Mouse (Mus musculus): ENCODE results near the gene H2afy2.

H2afy2 gene

GRCm38 (mm10) chr10:61784414-61784813, 467 bp upstream of the H2afy2 start:
- no peak for DNase-seq (ENCODE audit: low read depth)

GRCm38 (mm10) chr10:61782799-61783611, 942 bp downstream of the H2afy2 start:
- peak; percentile 19 for DNase-seq (ENCODE audit: low read depth)

GRCm38 (mm10) chr10:61781461-61782128, 2.4 kb downstream of the H2afy2 start:
- no peak for DNase-seq (ENCODE audit: low read depth)

- no peak for DNase-seq (ENCODE audit: low read depth)
These were observed 17.1 kb downstream of the H2afy2 start for GRCm38 (mm10) chr10:61766806-61767205.

- DNase-seq (ENCODE audit: low read depth): no peak
These were observed 18.4 kb downstream of the H2afy2 start for GRCm38 (mm10) chr10:61765558-61765957.

GRCm38 (mm10) chr10:61764689-61765088, 19.3 kb downstream of the H2afy2 start:
- DNase-seq (ENCODE audit: low read depth): no peak

- DNase-seq (ENCODE audit: low read depth): no peak
These were observed 24.1 kb downstream of the H2afy2 start for GRCm38 (mm10) chr10:61759869-61760268.

DNA sequence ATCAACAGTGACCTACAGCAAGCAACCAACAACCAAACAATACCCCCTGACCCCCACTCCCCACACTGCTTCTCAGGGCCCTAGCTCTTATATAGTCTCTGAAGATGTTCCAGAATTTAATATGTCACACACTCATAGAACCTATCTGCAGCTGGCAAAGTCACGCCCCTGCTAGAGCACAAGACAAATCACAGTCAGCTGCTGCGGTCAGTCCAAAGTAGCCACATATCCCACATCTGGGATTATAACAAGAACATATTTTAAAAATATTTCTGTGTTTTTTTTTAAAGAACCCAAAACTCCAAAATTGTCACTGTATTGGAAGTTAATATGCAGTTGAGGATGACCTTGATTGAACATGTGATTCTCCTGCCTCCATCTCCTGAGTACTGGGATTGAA, 25.0 kb downstream of the H2afy2 start:
- DNase-seq (ENCODE audit: low read depth): no peak

DNA sequence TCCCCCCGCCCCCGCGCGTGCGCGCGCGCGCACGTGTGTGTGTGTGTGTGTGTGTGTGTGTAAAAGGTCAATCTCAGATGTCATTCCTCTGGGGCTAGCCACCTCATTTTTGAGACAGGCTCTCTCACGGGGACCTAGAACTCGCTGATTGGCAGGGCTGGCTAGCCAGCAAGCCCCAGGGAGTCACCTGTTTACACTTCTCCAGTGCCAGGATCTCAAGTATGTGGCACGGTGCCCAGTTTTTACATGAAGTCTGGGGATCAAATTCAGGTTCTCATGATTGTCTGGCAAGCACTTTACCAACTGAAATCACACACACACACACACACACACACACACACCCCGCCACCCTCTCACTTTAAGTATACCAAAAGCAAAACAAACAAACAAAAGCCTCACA, 26.9 kb downstream of the H2afy2 start:
- no peak for DNase-seq (ENCODE audit: low read depth)

GRCm38 (mm10) chr10:61753071-61753470, 30.9 kb downstream of the H2afy2 start:
- DNase-seq (ENCODE audit: low read depth): no peak

- no peak for DNase-seq (ENCODE audit: low read depth)
These were observed 32.3 kb downstream of the H2afy2 start for GRCm38 (mm10) chr10:61751534-61752219.

GRCm38 (mm10) chr10:61750014-61750413, 33.9 kb downstream of the H2afy2 start:
- DNase-seq (ENCODE audit: low read depth): no peak

DNA sequence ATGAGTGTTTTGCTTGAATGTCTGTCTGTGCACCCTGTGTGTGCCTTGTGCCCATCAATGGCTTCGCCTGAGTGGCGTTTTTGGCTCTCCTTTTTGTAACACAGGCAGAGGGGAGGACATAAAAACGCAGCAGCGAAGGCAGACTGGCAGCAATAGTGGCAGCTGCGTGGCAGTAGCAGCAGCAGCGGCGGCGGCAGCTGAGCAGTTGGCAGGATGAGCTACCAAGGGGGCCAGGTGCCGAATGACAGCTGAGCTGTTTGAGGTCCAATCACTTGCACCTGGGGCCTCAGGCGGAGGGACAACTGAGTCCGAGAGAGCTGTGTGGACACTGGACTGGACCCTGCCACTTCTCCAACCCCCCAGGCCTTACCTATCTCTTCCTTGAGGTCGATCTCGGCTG, 36.6 kb downstream of the H2afy2 start:
- DNase-seq (ENCODE audit: low read depth): no peak

DNA sequence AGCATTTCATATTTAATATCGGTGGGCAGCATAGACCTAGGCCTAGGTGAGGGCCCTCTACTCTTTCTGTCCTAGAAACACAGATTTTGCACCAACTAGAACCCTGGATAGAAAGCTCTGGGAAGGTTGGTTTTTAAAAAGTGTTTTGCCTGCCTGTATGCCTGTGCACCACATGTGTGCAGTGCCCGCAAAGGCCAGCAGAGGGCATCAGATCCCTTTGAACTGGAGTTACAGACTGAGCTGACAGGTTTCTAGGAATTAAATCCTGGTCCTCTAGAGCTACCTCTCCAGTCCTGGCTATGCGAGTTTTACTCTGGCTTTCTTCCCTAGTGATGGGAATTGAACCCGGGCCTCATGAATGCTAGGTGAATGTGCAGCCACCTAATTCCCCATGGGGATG, 38.8 kb downstream of the H2afy2 start:
- no peak for DNase-seq (ENCODE audit: low read depth)

GRCm38 (mm10) chr10:61742336-61742735, 41.6 kb downstream of the H2afy2 start:
- DNase-seq (ENCODE audit: low read depth): no peak

DNA sequence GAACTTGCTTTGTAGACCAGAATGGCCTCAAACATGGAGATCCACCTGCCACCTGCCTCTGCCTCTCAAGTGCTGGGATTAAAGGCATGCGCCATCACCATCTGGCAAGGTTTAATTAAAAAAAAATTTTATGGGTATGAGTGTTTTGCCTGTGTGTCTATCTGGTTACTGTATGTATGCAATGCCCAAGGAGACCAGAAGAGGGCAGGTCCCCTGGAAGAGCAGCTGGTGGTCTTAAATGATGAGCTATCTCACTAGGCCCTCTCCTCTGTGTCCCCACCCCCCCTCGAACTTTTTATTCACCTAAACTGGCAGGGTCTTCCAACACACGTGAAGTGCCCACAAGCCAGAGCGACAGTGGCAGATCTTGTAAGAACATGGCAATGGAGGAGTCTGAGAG, 42.1 kb downstream of the H2afy2 start:
- DNase-seq (ENCODE audit: low read depth): no peak

DNA sequence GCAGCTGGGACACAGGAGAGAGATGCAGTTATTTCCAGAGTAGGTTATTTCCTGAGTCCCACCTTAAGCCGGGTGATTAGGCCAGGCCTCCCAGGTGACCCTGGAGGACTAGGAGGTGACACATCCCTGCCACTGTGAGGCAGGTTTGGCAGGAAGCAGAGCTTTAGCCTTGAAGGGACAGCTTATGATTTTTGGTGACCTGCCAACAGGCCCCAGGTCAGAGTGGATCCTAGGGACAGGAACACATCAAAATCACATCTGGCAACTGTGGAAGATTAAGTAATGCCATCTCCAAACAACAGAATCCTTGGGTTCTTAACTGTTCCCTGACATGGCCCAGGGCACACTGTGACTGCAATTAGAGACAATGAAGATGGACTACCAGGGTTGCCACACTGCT, 42.6 kb downstream of the H2afy2 start:
- no peak for DNase-seq (ENCODE audit: low read depth)

DNA sequence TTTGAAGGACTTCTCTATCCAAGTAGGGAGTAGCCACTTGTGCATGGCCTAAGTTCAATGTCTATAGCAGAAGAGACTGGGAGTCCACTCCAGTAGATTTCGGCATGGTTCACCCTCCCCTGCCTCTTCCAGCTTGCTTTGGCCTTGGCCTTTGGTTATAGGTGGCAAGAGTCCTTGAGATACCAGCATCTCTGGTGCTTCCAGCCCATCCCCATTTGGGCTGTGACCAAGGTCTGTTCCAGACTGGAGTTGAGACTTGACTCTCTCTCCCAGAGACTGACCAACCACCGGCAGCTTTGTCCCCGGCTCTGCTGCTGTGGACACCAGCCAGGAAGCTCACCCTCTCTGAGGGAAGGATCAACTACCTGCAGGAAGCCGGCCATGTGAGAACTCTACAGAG, 45.8 kb downstream of the H2afy2 start:
- no peak for DNase-seq (ENCODE audit: low read depth)

DNA sequence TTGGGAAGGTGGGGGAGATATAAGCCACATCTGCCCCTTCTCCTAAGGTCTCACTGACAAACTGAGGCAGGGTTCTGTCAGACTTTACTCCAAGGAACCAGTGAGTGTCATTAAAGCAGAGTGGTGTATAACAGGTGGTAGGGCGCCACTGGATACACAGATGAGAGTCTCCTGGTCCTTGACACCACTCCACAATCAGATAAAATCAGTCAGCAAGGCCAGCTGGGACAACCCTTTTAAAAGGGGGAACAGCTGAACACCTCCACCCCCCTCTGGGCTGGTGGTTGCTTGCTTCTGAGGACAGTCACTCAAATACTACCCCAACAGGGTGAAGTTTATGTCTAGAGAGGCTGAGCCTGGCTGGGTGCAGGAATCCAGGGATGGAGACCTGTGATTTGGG, 46.4 kb downstream of the H2afy2 start:
- DNase-seq (ENCODE audit: low read depth): no peak

- DNase-seq (ENCODE audit: low read depth): no peak
These were observed 47.3 kb downstream of the H2afy2 start for GRCm38 (mm10) chr10:61736671-61737078.

- DNase-seq (ENCODE audit: low read depth): peak; percentile 46
These were observed 49.6 kb downstream of the H2afy2 start for GRCm38 (mm10) chr10:61734377-61734776.

- no peak for DNase-seq (ENCODE audit: low read depth)
These were observed 53.8 kb downstream of the H2afy2 start for GRCm38 (mm10) chr10:61730171-61730570.

DNA sequence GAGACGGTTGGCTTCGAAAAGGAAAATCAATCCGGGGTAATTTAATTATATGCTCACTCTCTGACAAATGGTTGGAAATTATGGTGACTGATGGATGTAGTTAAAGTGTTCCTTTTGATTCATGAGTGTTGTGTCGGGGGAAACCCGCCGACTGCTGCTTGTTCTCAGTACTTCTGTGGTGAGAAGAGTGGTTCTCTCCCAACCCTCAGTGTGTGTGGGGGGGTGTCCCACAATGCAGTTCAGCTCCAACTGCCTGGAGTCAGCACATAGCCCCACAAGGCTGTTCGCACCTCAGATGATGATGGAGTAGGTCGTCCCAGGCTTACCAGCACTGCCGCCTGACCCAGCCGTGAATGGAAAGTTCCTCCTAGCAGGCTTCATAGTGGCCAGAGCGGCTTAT, 54.8 kb downstream of the H2afy2 start:
- no peak for DNase-seq (ENCODE audit: low read depth)
